In genomic region chr4:62704204-62704603, GRCm38 (mm10) we compare ENCODE assay signal across 21 mouse cellular contexts.
A peak's percentile ranks its signal among the peaks of the same experiment; 100 is the strongest.
DNase-seq lines count a peak whose midpoint lies in the region; ATAC-seq and TF ChIP-seq lines count a peak whose summit lies in the region.
"Had no signal": no experiment of that assay in that cellular context is flagged by ENCODE, and none has a peak within 500 bp of the region (broad histone marks: within the 10 kb centered on the region; RNA-seq: fewer than 3 reads in every experiment).

No protein-coding gene starts in this region.

- DNase-seq in gastrocnemius, adult 2 months, result no peak
- DNase-seq in gastrocnemius, postnatal 36 days, result no peak
- DNase-seq in intestine, embryonic 14.5 days (ENCODE audit: low spot score), result no peak
- DNase-seq in midbrain, postnatal 0 days (ENCODE audit: low spot score), result no peak
- DNase-seq: adrenal gland, postnatal 25 days; cerebellum, adult 9-10 months; liver; lung, postnatal 36 days; midbrain, embryonic 14.5 days had no signal

- H3K27ac ChIP-seq in gastrocnemius, adult 2 months, result peak overlapping the region; percentile 74
- peak overlapping the region; percentile 64; the same call in 1 of the 2 replicates for H3K27ac ChIP-seq in intestine, embryonic 14.5 days (ENCODE audit: low read depth)
- H3K27ac ChIP-seq in intestine, embryonic 15.5 days, result no peak overlapping the region
- peak overlapping the region; percentile 18; the same call in 1 of the 2 replicates for H3K27ac ChIP-seq in embryonic facial prominence, embryonic 15.5 days (replicated peaks)
- H3K27ac ChIP-seq in limb, embryonic 15.5 days, result peak overlapping the region; percentile 81
- no peak overlapping the region for H3K27ac ChIP-seq in midbrain, embryonic 13.5 days
- H3K27ac ChIP-seq in midbrain, postnatal 0 days (ENCODE audit: low read depth, low read length), result no peak overlapping the region
- H3K27ac ChIP-seq: forebrain, embryonic 12.5 days; heart, adult 2 months; liver, embryonic 15.5 days; lung, embryonic 15.5 days; neural tube, embryonic 13.5 days had no signal

- no peaks in the 10 kb centered on the region for H3K9me3 ChIP-seq in intestine, embryonic 14.5 days (ENCODE audit: control insufficient read depth, low read length)
- H3K9me3 ChIP-seq in intestine, embryonic 15.5 days, result no peaks in the 10 kb centered on the region
- no peaks in the 10 kb centered on the region for H3K9me3 ChIP-seq in embryonic facial prominence, embryonic 15.5 days (replicated peaks)
- H3K9me3 ChIP-seq in limb, embryonic 15.5 days, result no peaks in the 10 kb centered on the region
- H3K9me3 ChIP-seq in midbrain, embryonic 13.5 days, result no peaks in the 10 kb centered on the region
- H3K9me3 ChIP-seq in midbrain, postnatal 0 days (ENCODE audit: low read length), result no peaks in the 10 kb centered on the region
- H3K9me3 ChIP-seq: forebrain, embryonic 12.5 days; liver, embryonic 15.5 days; lung, embryonic 15.5 days; megakaryocyte, embryonic 14.5 days; neural tube, embryonic 13.5 days had no signal

- no peak overlapping the region for H3K4me2 ChIP-seq in intestine, embryonic 14.5 days (ENCODE audit: low read length)
- H3K4me2 ChIP-seq in intestine, embryonic 15.5 days (replicated peaks), result no peak overlapping the region
- H3K4me2 ChIP-seq in embryonic facial prominence, embryonic 15.5 days (replicated peaks), result no peak overlapping the region
- no peak overlapping the region for H3K4me2 ChIP-seq in limb, embryonic 15.5 days
- no peak overlapping the region for H3K4me2 ChIP-seq in midbrain, embryonic 13.5 days (replicated peaks)
- no peak overlapping the region for H3K4me2 ChIP-seq in midbrain, postnatal 0 days (ENCODE audit: low read depth, low read length, poor library complexity, severe bottlenecking)
- H3K4me2 ChIP-seq: forebrain, embryonic 12.5 days; liver, embryonic 15.5 days; lung, embryonic 15.5 days; neural tube, embryonic 13.5 days had no signal

- no peak overlapping the region for H3K4me3 ChIP-seq in gastrocnemius, adult 2 months
- H3K4me3 ChIP-seq in intestine, embryonic 14.5 days (ENCODE audit: low read depth, low read length), result no peak overlapping the region
- H3K4me3 ChIP-seq in intestine, embryonic 15.5 days (replicated peaks), result no peak overlapping the region
- H3K4me3 ChIP-seq in embryonic facial prominence, embryonic 15.5 days (replicated peaks), result no peak overlapping the region
- H3K4me3 ChIP-seq in limb, embryonic 15.5 days, result no peak overlapping the region
- H3K4me3 ChIP-seq in midbrain, embryonic 13.5 days (replicated peaks), result no peak overlapping the region
- no peak overlapping the region for H3K4me3 ChIP-seq in midbrain, postnatal 0 days (ENCODE audit: low read depth, low read length)
- H3K4me3 ChIP-seq: erythroblast, embryonic 14.5 days; forebrain, embryonic 12.5 days; heart, adult 2 months; liver, embryonic 15.5 days; lung, embryonic 15.5 days; megakaryocyte, embryonic 14.5 days; neural tube, embryonic 13.5 days had no signal

- WGBS in intestine, embryonic 14.5 days, result 91% methylated on average over 13 of the region's 13 CpGs
- 88% methylated on average over 13 of the region's 13 CpGs for WGBS in intestine, embryonic 15.5 days
- 90% methylated on average over 13 of the region's 13 CpGs for WGBS in embryonic facial prominence, embryonic 15.5 days
- WGBS in limb, embryonic 15.5 days, result 89% methylated on average over 13 of the region's 13 CpGs
- WGBS in midbrain, embryonic 13.5 days, result 96% methylated on average over 13 of the region's 13 CpGs
- WGBS in midbrain, postnatal 0 days, result 92% methylated on average over 13 of the region's 13 CpGs

- H3K27me3 ChIP-seq in intestine, embryonic 14.5 days (replicated peaks; ENCODE audit: control insufficient read depth, insufficient read depth, low read length), result no peaks in the 10 kb centered on the region
- H3K27me3 ChIP-seq in intestine, embryonic 15.5 days (replicated peaks), result no peaks in the 10 kb centered on the region
- H3K27me3 ChIP-seq in embryonic facial prominence, embryonic 15.5 days, result no peaks in the 10 kb centered on the region
- no peaks in the 10 kb centered on the region for H3K27me3 ChIP-seq in limb, embryonic 15.5 days
- no peaks in the 10 kb centered on the region for H3K27me3 ChIP-seq in midbrain, embryonic 13.5 days
- H3K27me3 ChIP-seq in midbrain, postnatal 0 days (ENCODE audit: insufficient read depth, low read length), result no peaks in the 10 kb centered on the region
- H3K27me3 ChIP-seq: forebrain, embryonic 12.5 days; liver, embryonic 15.5 days; lung, embryonic 15.5 days; neural tube, embryonic 13.5 days had no signal

- no peak overlapping the region for H3K9ac ChIP-seq in intestine, embryonic 14.5 days (ENCODE audit: low read length)
- no peak overlapping the region for H3K9ac ChIP-seq in intestine, embryonic 15.5 days
- no peak overlapping the region for H3K9ac ChIP-seq in embryonic facial prominence, embryonic 15.5 days
- no peak overlapping the region for H3K9ac ChIP-seq in limb, embryonic 15.5 days
- no peak overlapping the region for H3K9ac ChIP-seq in midbrain, embryonic 13.5 days (replicated peaks)
- no peak overlapping the region for H3K9ac ChIP-seq in midbrain, postnatal 0 days (replicated peaks; ENCODE audit: low read length, poor library complexity, severe bottlenecking)
- H3K9ac ChIP-seq: forebrain, embryonic 12.5 days; liver, embryonic 15.5 days; lung, embryonic 15.5 days; neural tube, embryonic 13.5 days had no signal

- no peak for TF ChIP-seq CTCF in gastrocnemius, adult 2 months (IDR thresholded peaks at IDR 0.05)
- no peak for TF ChIP-seq CTCF in midbrain, postnatal 0 days (IDR thresholded peaks at IDR 0.05)

- peaks cover 23% of the 10 kb centered on the region for H3K4me1 ChIP-seq in intestine, embryonic 14.5 days (replicated peaks; ENCODE audit: control insufficient read depth, insufficient read depth, low read length)
- peaks cover 28% of the 10 kb centered on the region for H3K4me1 ChIP-seq in intestine, embryonic 15.5 days (replicated peaks)
- H3K4me1 ChIP-seq in embryonic facial prominence, embryonic 15.5 days, result peaks cover 61% of the 10 kb centered on the region
- peaks cover 60% of the 10 kb centered on the region for H3K4me1 ChIP-seq in limb, embryonic 15.5 days
- H3K4me1 ChIP-seq in midbrain, embryonic 13.5 days (replicated peaks), result peaks cover 21% of the 10 kb centered on the region
- H3K4me1 ChIP-seq in midbrain, postnatal 0 days (ENCODE audit: insufficient read depth, low read length), result peaks cover 5% of the 10 kb centered on the region; the same call in 1 of the 2 replicates

- ATAC-seq in intestine, embryonic 14.5 days (replicated peaks; ENCODE audit: low FRiP score, low TSS enrichment, low read depth), result no peak
- ATAC-seq in intestine, embryonic 15.5 days, result no peak
- ATAC-seq in embryonic facial prominence, embryonic 15.5 days (ENCODE audit: insufficient number of reproducible peaks, low FRiP score, low TSS enrichment, low read depth), result no peak
- ATAC-seq in limb, embryonic 15.5 days (ENCODE audit: insufficient number of reproducible peaks, low FRiP score, low TSS enrichment, low read depth), result no peak
- no peak for ATAC-seq in midbrain, embryonic 13.5 days
- no peak for ATAC-seq in midbrain, postnatal 0 days (ENCODE audit: low FRiP score)
- ATAC-seq: CD4-positive, CD25-positive, alpha-beta regulatory T cell, adult 4 months had no signal

- intact Hi-C loops in gastrocnemius, adult 2 months (cut with DNase I), result no loop called here
- intact Hi-C loops in gastrocnemius, postnatal 36 days (cut with DNase I), result no loop called here

- peaks cover 26% of the 10 kb centered on the region for H3K36me3 ChIP-seq in intestine, embryonic 14.5 days (ENCODE audit: control insufficient read depth, insufficient read depth, low read length)
- peaks cover 12% of the 10 kb centered on the region for H3K36me3 ChIP-seq in intestine, embryonic 15.5 days
- H3K36me3 ChIP-seq in embryonic facial prominence, embryonic 15.5 days, result peaks cover 31% of the 10 kb centered on the region
- H3K36me3 ChIP-seq in limb, embryonic 15.5 days, result peaks cover 29% of the 10 kb centered on the region
- peaks cover 42% of the 10 kb centered on the region for H3K36me3 ChIP-seq in midbrain, embryonic 13.5 days
- peaks cover 32% of the 10 kb centered on the region for H3K36me3 ChIP-seq in midbrain, postnatal 0 days (ENCODE audit: insufficient read depth, low read length)

Comparison
In these comparisons a context has a peak if more than half of its experiments do, and no peak if none do; other contexts are left out.
1. H3K27ac ChIP-seq: peak in gastrocnemius, adult 2 months (single experiment), intestine, embryonic 14.5 days (single experiment), embryonic facial prominence, embryonic 15.5 days (single experiment) and limb, embryonic 15.5 days (single experiment); none in intestine, embryonic 15.5 days (single experiment), midbrain, embryonic 13.5 days (single experiment) and midbrain, postnatal 0 days (single experiment).